Mouse (Mus musculus) heart, postnatal 0 days (tissue): ENCODE data around the gene Lfng. TPM values are rescaled to one million over a fixed set of nuclear protein-coding genes. Genes with fewer than 3 reads are reported as not detected.

ENCODE experiments used
- ATAC-seq: fragments of 200-750 bp; cut with Nextera tagmentation; 2 replicates; pipeline ENCODE4 v1.8.0; 2017; ENCODE audit warnings: low read depth, moderate number of reproducible peaks, moderate library complexity; ENCODE audit not compliant: insufficient read depth
- DNase-seq: peaks from one replicate; pipeline ENCODE4 v3.0.0-alpha.2; 2016; ENCODE audit warnings: low spot score
- H3K27ac ChIP-seq: fragments of 300-500 bp; sonication (generic); 2 replicates; pipeline ENCODE4 v1.5.1; 2014; ENCODE audit warnings: low read depth, mild to moderate bottlenecking
- H3K27me3 ChIP-seq: fragments of 300-500 bp; sonication (generic); 2 replicates; pipeline ENCODE4 v1.6.1; 2014; ENCODE audit warnings: low read length, mixed read lengths; ENCODE audit not compliant: control insufficient read depth, insufficient read depth
- H3K36me3 ChIP-seq: fragments of 300-500 bp; sonication (generic); replicated peaks from 2 replicates; pipeline ENCODE4 v1.6.1; 2014; ENCODE audit warnings: low read length, mixed read lengths; ENCODE audit not compliant: control insufficient read depth, insufficient read depth
- H3K4me1 ChIP-seq: fragments of 300-500 bp; sonication (generic); 2 replicates; pipeline ENCODE4 v1.6.1; 2014; ENCODE audit warnings: antibody characterized with exemption; ENCODE audit not compliant: control insufficient read depth, insufficient read depth
- H3K4me2 ChIP-seq: fragments of 300-500 bp; sonication (generic); 2 replicates; pipeline ENCODE4 v1.6.1; 2014; ENCODE audit warnings: low read depth, mild to moderate bottlenecking, low read length, moderate library complexity
- H3K4me3 ChIP-seq: fragments of 300-500 bp; sonication (generic); 2 replicates; pipeline ENCODE4 v1.5.1; 2014; ENCODE audit warnings: low read depth, low read length
- H3K9ac ChIP-seq: fragments of 300-500 bp; sonication (generic); replicated peaks from 2 replicates; pipeline ENCODE4 v1.6.1; 2014; ENCODE audit warnings: low read depth, low read length, mixed read lengths
- H3K9me3 ChIP-seq: fragments of 300-500 bp; sonication (generic); replicated peaks from 2 replicates; pipeline ENCODE4 v1.6.1; 2016; ENCODE audit warnings: low read length; ENCODE audit not compliant: control insufficient read depth
- CTCF ChIP-seq: IDR thresholded peaks from 2 replicates; pipeline ENCODE4 v1.5.1; 2016; ENCODE audit warnings: antibody characterized with exemption, control low read depth, low read depth
- EP300 ChIP-seq: IDR thresholded peaks from 2 replicates; pipeline ENCODE4 v1.6.1; 2016; ENCODE audit warnings: antibody characterized with exemption, low read depth
- WGBS: fragments of 180-500 bp; shearing (Covaris S2); extraction: QIAGEN DNeasy Blood & Tissue Kit; methylation state at CpG from one replicate; pipeline ENCODE4 v1.1.7; 2014; 5-methylcytosine and 5-hydroxymethylcytosine counted together
- polyA plus RNA-seq: library from polyadenylated mRNA; unstranded; fragments of >200 nt; fragmentation: Nextera tagmentation; extraction: Ambion mirVana; gene quantifications from 2 replicates; pipeline ENCODE4 v1.2.1, GENCODE M21; 2015
- total RNA-seq: library from RNA; depleted of rRNA; stranded (reverse); fragments of >200 nt; gene quantifications from 2 replicates; pipeline ENCODE4 v1.2.3, GENCODE M21; 2014; ENCODE audit warnings: low replicate concordance

Gene Lfng
- total and polyA plus RNA-seq, 2 experiments from 2014 or later: 4.4 to 8.2 TPM

GRCm38 (mm10) chr5:140633432-140633831 lies 26.3 kb downstream of the Lfng start:
- ATAC-seq (no peak), DNase-seq (no peak)
- Histone ChIP-seq H3K9me3 (no peaks in the 10 kb centered on the region), H3K4me1 (peaks cover 6% of the 10 kb centered on the region; the same call in 1 of the 2 replicates), H3K27ac (no peak overlapping the region), H3K4me3 (no peak overlapping the region), H3K27me3 (no peaks in the 10 kb centered on the region), H3K36me3 (peaks cover 74% of the 10 kb centered on the region), H3K9ac (no peak overlapping the region), H3K4me2 (no peak overlapping the region)
- 79% methylated on average over 7 of the region's 7 CpGs for WGBS
- no peak for TF ChIP-seq CTCF
- TF ChIP-seq EP300: no peak

GRCm38 (mm10) chr5:140634798-140635722 lies 27.9 kb downstream of the Lfng start:
- no peak overlapping the region for H3K4me3 ChIP-seq
- DNase-seq (no peak), ATAC-seq (no peak)
- no peak overlapping the region for H3K9ac ChIP-seq
- peaks cover 61% of the 10 kb centered on the region for H3K36me3 ChIP-seq
- H3K9me3 ChIP-seq: no peaks in the 10 kb centered on the region
- 91% methylated on average over 26 of the region's 26 CpGs for WGBS
- no peak overlapping the region for H3K4me2 ChIP-seq
- H3K27ac ChIP-seq: no peak overlapping the region
- no peak for TF ChIP-seq CTCF
- no peak for TF ChIP-seq EP300
- H3K4me1 ChIP-seq: peaks cover 6% of the 10 kb centered on the region
- no peaks in the 10 kb centered on the region for H3K27me3 ChIP-seq

GRCm38 (mm10) chr5:140636316-140637057 lies 29.4 kb downstream of the Lfng start:
- 74% methylated on average over 7 of the region's 7 CpGs for WGBS
- Histone ChIP-seq H3K36me3 (peaks cover 50% of the 10 kb centered on the region), H3K9ac (no peak overlapping the region), H3K4me3 (no peak overlapping the region), H3K27me3 (no peaks in the 10 kb centered on the region), H3K9me3 (no peaks in the 10 kb centered on the region), H3K4me1 (peaks cover 9% of the 10 kb centered on the region), H3K4me2 (no peak overlapping the region), H3K27ac (peak overlapping the region; percentile 66)
- TF ChIP-seq CTCF: no peak
- TF ChIP-seq EP300: no peak
- DNase-seq (no peak), ATAC-seq (no peak)

- Histone ChIP-seq H3K9ac (no peak overlapping the region), H3K4me1 (peaks cover 14% of the 10 kb centered on the region), H3K4me2 (no peak overlapping the region), H3K9me3 (no peaks in the 10 kb centered on the region), H3K27me3 (no peaks in the 10 kb centered on the region), H3K4me3 (no peak overlapping the region), H3K36me3 (peaks cover 44% of the 10 kb centered on the region), H3K27ac (peak overlapping the region; percentile 66)
- TF ChIP-seq EP300 (no peak), CTCF (no peak)
- ATAC-seq (no peak), DNase-seq (no peak)
- WGBS: 77% methylated on average over 6 of the region's 6 CpGs
These were observed 29.9 kb downstream of the Lfng start for GRCm38 (mm10) chr5:140637058-140637410.

- no peak for DNase-seq
- no peak for TF ChIP-seq CTCF
- no peak for TF ChIP-seq EP300
- Histone ChIP-seq H3K27ac (no peak overlapping the region), H3K36me3 (peaks cover 36% of the 10 kb centered on the region), H3K4me2 (no peak overlapping the region), H3K4me3 (no peak overlapping the region), H3K9ac (no peak overlapping the region), H3K27me3 (no peaks in the 10 kb centered on the region), H3K4me1 (peaks cover 22% of the 10 kb centered on the region), H3K9me3 (no peaks in the 10 kb centered on the region)
- no peak for ATAC-seq
- WGBS: 82% methylated on average over 3 of the region's 3 CpGs
These were observed 30.9 kb downstream of the Lfng start for GRCm38 (mm10) chr5:140637989-140638388.
